Mouse (Mus musculus): ENCODE measurements at regions not wholly inside any gene's neighbourhood (a gene's known extent, or its start where the extent isn't known, plus 50 kb on each side); places are given as distances from the start of the nearest gene placed in this dataset.
A peak's percentile ranks its signal among the peaks of the same experiment; 100 is the strongest.

- peaks cover 4% of the 10 kb centered on the region; the same call in 1 of the 2 replicates for H3K4me1 ChIP-seq (ENCODE audit: insufficient read depth, low read length)
- H3K9me3 ChIP-seq (ENCODE audit: low read length) = no peaks in the 10 kb centered on the region
- no peak overlapping the region for H3K27ac ChIP-seq
- H3K36me3 ChIP-seq (ENCODE audit: insufficient read depth, low read length) = no peaks in the 10 kb centered on the region
- WGBS = 94% methylated on average over 1 of the region's 1 CpGs
- ATAC-seq = no peak
- H3K9ac ChIP-seq (replicated peaks; ENCODE audit: low read length) = no peak overlapping the region
- no peak overlapping the region for H3K4me2 ChIP-seq (ENCODE audit: low read depth, low read length)
- H3K4me3 ChIP-seq (ENCODE audit: low read length) = no peak overlapping the region
- no peaks in the 10 kb centered on the region for H3K27me3 ChIP-seq (ENCODE audit: insufficient read depth, low read length)
- DNase-seq (ENCODE audit: low spot score) = no peak
- TF ChIP-seq CTCF (IDR thresholded peaks at IDR 0.05; ENCODE audit: low read depth) = no peak
Measured at GRCm38 (mm10) chr5:42502802-42503136, 435.0 kb downstream of the Gm16223 start.

- no peak for ATAC-seq
Measured at GRCm38 (mm10) chr5:42509200-42509599, 441.4 kb downstream of the Gm16223 start.

GRCm38 (mm10) chr5:42523116-42524113 is 455.7 kb downstream of the Gm16223 start:
- H3K27ac ChIP-seq = no peak overlapping the region
- H3K4me1 ChIP-seq (ENCODE audit: insufficient read depth, low read length) = no peaks in the 10 kb centered on the region
- DNase-seq (ENCODE audit: low spot score) (peak; percentile 16), ATAC-seq (peak; percentile 70; the same call in 1 of the 2 replicates)
- H3K9me3 ChIP-seq (ENCODE audit: low read length) = no peaks in the 10 kb centered on the region
- no peak overlapping the region for H3K4me3 ChIP-seq (ENCODE audit: low read length)
- TF ChIP-seq CTCF (IDR thresholded peaks at IDR 0.05; ENCODE audit: low read depth) = no peak
- no peak overlapping the region for H3K4me2 ChIP-seq (ENCODE audit: low read depth, low read length)
- no peaks in the 10 kb centered on the region for H3K36me3 ChIP-seq (ENCODE audit: insufficient read depth, low read length)
- 40% methylated on average over 4 of the region's 4 CpGs for WGBS
- H3K9ac ChIP-seq (replicated peaks; ENCODE audit: low read length) = no peak overlapping the region
- no peaks in the 10 kb centered on the region for H3K27me3 ChIP-seq (ENCODE audit: insufficient read depth, low read length)

More at GRCm38 (mm10) chr5:42509200-42509599, 441.4 kb downstream of the Gm16223 start:
- H3K27me3 ChIP-seq (ENCODE audit: insufficient read depth, low read length) = no peaks in the 10 kb centered on the region
- WGBS = 62% methylated on average over 5 of the region's 5 CpGs
- H3K4me2 ChIP-seq (ENCODE audit: low read depth, low read length) = no peak overlapping the region
- no peaks in the 10 kb centered on the region for H3K36me3 ChIP-seq (ENCODE audit: insufficient read depth, low read length)
- H3K4me1 ChIP-seq (ENCODE audit: insufficient read depth, low read length) = no peaks in the 10 kb centered on the region
- H3K9me3 ChIP-seq (ENCODE audit: low read length) = no peaks in the 10 kb centered on the region
- no peak overlapping the region for H3K27ac ChIP-seq
- H3K4me3 ChIP-seq (ENCODE audit: low read length) = no peak overlapping the region
- no peak overlapping the region for H3K9ac ChIP-seq (replicated peaks; ENCODE audit: low read length)
- TF ChIP-seq CTCF (IDR thresholded peaks at IDR 0.05; ENCODE audit: low read depth) = no peak
- DNase-seq (ENCODE audit: low spot score) = no peak

GRCm38 (mm10) chr5:42525431-42525830 is 457.7 kb downstream of the Gm16223 start:
- WGBS = 56% methylated on average over 5 of the region's 5 CpGs

GRCm38 (mm10) chr5:42560537-42560936 is 492.8 kb downstream of the Gm16223 start:
- no peaks in the 10 kb centered on the region for H3K36me3 ChIP-seq (ENCODE audit: insufficient read depth, low read length)
- H3K4me3 ChIP-seq (ENCODE audit: low read length) = no peak overlapping the region
- TF ChIP-seq CTCF (IDR thresholded peaks at IDR 0.05; ENCODE audit: low read depth) = no peak
- H3K4me2 ChIP-seq (ENCODE audit: low read depth, low read length) = no peak overlapping the region
- H3K9me3 ChIP-seq (ENCODE audit: low read length) = no peaks in the 10 kb centered on the region
- no peaks in the 10 kb centered on the region for H3K27me3 ChIP-seq (ENCODE audit: insufficient read depth, low read length)
- WGBS = 69% methylated on average over 2 of the region's 2 CpGs
- DNase-seq (ENCODE audit: low spot score) (no peak), ATAC-seq (no peak)
- H3K27ac ChIP-seq = no peak overlapping the region
- H3K4me1 ChIP-seq (ENCODE audit: insufficient read depth, low read length) = no peaks in the 10 kb centered on the region
- no peak overlapping the region for H3K9ac ChIP-seq (replicated peaks; ENCODE audit: low read length)

More at GRCm38 (mm10) chr5:42525431-42525830, 457.7 kb downstream of the Gm16223 start:
- no peaks in the 10 kb centered on the region for H3K9me3 ChIP-seq (ENCODE audit: low read length)
- H3K9ac ChIP-seq (replicated peaks; ENCODE audit: low read length) = no peak overlapping the region
- H3K4me2 ChIP-seq (ENCODE audit: low read depth, low read length) = no peak overlapping the region
- H3K27ac ChIP-seq = no peak overlapping the region
- no peak overlapping the region for H3K4me3 ChIP-seq (ENCODE audit: low read length)
- H3K36me3 ChIP-seq (ENCODE audit: insufficient read depth, low read length) = no peaks in the 10 kb centered on the region
- peak; percentile 35; the same call in 1 of the 2 replicates for ATAC-seq
- no peak for TF ChIP-seq CTCF (IDR thresholded peaks at IDR 0.05; ENCODE audit: low read depth)
- no peaks in the 10 kb centered on the region for H3K27me3 ChIP-seq (ENCODE audit: insufficient read depth, low read length)
- DNase-seq (ENCODE audit: low spot score) = peak; percentile 35
- H3K4me1 ChIP-seq (ENCODE audit: insufficient read depth, low read length) = no peaks in the 10 kb centered on the region

GRCm38 (mm10) chr5:42563406-42563805 is 495.6 kb downstream of the Gm16223 start:
- H3K9ac ChIP-seq (replicated peaks; ENCODE audit: low read length) = no peak overlapping the region
- no peaks in the 10 kb centered on the region for H3K4me1 ChIP-seq (ENCODE audit: insufficient read depth, low read length)
- no peak overlapping the region for H3K4me2 ChIP-seq (ENCODE audit: low read depth, low read length)
- DNase-seq (ENCODE audit: low spot score) (no peak), ATAC-seq (no peak)
- no peak overlapping the region for H3K4me3 ChIP-seq (ENCODE audit: low read length)
- TF ChIP-seq CTCF (IDR thresholded peaks at IDR 0.05; ENCODE audit: low read depth) = no peak
- no peaks in the 10 kb centered on the region for H3K36me3 ChIP-seq (ENCODE audit: insufficient read depth, low read length)
- no peaks in the 10 kb centered on the region for H3K27me3 ChIP-seq (ENCODE audit: insufficient read depth, low read length)
- H3K27ac ChIP-seq = no peak overlapping the region
- no peaks in the 10 kb centered on the region for H3K9me3 ChIP-seq (ENCODE audit: low read length)

GRCm38 (mm10) chr5:42575971-42576370 is 508.2 kb downstream of the Gm16223 start:
- no peaks in the 10 kb centered on the region for H3K27me3 ChIP-seq (ENCODE audit: insufficient read depth, low read length)
- H3K27ac ChIP-seq = no peak overlapping the region
- no peak for ATAC-seq
- H3K4me1 ChIP-seq (ENCODE audit: insufficient read depth, low read length) = no peaks in the 10 kb centered on the region
- H3K36me3 ChIP-seq (ENCODE audit: insufficient read depth, low read length) = no peaks in the 10 kb centered on the region
- WGBS = 56% methylated on average over 2 of the region's 2 CpGs
- H3K9ac ChIP-seq (replicated peaks; ENCODE audit: low read length) = no peak overlapping the region
- no peak overlapping the region for H3K4me2 ChIP-seq (ENCODE audit: low read depth, low read length)
- DNase-seq (ENCODE audit: low spot score) = no peak
- no peaks in the 10 kb centered on the region for H3K9me3 ChIP-seq (ENCODE audit: low read length)
- TF ChIP-seq CTCF (IDR thresholded peaks at IDR 0.05; ENCODE audit: low read depth) = no peak
- no peak overlapping the region for H3K4me3 ChIP-seq (ENCODE audit: low read length)
